Mouse (Mus musculus) lung, postnatal 36 days (tissue): ENCODE measurements at regions not wholly inside any gene's neighbourhood (a gene's known extent, or its start where the extent isn't known, plus 50 kb on each side); places are given as distances from the start of the nearest gene placed in this dataset.

Experiments used
- DNase-seq: peaks from one replicate; pipeline ENCODE4 v3.0.0; 2022; ENCODE audit warnings: mixed read lengths

DNA sequence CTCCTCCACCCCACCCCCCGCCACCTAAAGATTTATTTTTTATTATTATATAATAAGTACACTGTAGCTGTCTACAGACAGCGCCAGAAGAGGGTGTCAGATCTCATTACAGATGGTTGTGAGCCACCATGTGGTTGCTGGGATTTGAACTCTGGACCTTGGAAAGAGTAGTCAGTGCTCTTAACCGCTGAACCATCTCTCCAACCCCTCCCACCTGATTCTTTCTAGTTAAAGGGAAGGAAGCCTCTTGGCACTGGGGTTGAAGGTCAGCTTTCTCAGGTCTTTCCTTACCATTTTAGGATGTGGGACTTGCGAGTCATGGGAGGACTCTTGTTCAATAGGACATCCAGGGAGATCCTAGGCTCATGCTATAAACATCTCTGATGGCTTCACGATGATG, 54.7 kb downstream of the Hes1 start:
- no peak for DNase-seq

DNA sequence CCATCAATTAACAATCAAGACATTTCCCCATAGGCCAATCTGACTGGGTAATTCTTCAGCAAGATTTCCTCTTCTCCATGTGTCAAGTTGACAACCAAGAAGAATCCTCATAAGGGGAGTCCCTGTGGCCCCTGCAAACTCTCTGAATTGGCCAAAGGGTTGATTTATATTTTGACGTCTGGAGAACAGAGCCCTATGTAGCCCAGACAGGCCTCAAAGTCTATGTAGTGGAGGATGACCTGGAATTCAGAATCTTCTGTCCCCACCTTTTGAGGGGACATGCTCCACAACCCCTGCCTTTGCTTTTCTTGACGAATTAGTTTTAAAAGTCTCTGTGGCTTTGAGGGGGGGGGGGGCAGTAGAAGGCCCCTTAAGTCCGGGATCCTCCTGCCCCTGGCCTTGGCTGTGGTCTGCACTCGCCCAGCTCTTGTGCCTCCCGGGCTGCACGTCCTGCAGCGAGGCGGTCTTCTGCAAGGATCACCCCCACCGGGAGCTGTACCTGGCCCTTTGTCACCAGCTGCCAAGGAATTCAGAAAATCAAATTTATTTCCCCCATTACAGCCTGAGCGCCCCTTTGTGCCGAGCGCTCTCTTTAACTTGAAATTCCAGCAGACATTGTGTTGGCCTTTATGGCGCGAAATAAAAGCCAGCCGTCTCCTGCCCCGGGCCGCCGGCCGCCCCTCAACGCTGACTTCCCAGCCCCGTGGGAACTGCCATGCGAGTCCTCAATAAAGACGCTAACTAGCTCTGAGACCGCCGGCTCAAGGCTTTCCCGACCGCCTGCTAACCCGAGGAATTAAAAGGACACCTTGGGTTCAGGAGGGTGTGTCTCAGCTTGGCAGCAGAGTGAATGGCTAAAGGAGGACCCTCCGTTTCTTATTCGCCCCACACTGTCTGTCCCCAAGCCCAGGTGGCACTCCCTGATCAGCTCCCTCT, 56.4 kb downstream of the Hes1 start:
- no peak for DNase-seq

DNA sequence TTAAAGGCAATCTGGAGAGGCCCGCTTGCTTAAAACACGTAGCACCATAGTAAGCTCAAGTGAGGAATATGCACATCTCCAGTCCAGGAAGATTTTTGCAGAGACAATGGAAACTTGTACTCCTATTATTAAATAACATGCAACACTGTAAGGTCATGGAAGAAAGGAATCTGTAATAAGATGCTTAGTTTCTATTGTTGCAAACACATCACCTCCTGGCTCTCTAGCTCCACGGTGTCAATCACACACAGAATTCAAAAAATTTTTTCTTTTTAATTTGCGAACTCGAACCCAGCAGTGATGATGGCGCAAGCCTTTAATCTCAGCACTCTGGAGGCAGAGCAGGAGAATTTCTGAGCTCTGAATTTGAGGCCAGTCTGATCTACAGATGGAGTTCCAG, 57.4 kb downstream of the Hes1 start:
- DNase-seq: no peak

DNA sequence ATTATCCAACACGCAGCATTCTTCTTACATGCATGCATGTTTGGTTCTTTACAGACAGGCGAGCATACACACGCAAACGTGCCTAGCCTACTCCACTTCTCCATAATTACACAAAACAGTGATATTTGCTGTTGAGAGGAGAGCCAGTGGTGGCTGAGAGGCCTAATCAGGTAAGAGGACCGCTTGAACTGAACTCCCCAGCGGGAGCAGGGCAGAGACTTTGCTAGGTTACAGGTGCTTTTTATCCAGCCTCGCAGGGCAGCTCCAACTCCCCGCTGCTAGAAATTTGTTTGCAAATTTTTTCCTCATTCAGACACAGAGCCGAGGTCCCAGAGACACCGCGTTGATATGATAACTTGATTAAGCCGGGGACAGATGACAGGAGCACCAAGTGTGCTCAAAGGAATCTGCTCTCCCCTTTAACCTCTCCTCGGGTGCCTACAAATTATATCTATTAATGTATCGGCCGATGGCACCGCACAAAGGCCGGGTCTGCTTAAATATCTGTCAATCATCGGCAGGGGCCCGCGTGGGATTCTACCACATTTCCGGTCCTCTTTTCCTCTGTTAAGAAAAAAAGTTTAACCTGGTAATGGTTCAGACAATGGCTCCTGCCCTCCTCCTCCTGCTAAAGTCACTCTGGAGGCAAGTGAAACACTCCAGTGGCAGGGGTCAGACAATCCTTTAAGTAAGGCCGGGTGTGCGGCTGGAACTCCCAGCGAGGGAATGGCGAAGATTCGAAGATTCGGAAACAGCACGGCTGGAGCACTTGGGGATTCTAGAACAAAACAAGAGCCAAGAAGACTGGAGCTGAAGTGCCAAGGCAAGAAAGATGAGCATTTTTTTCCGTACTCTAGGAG, 58.3 kb downstream of the Hes1 start:
- DNase-seq: no peak

DNA sequence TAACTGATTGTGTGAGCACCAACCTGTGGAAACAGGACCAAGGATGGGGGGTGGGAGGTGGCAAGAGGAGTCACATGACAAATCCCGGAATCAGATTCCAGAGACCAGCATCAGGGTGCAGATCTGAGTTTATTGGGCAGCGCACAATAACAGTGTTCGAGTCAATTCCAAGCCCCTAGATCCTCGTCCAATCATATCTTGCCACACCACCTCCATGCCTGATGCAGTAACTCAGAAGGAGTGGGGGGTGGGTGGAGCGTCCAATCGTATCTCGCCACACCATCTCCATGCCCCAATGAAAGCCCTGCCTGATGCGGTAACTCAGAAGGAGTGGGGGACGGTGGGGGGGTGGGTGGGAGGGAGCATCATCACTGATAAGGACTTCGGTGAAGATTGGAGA, 62.8 kb downstream of the Hes1 start:
- DNase-seq: no peak

DNA sequence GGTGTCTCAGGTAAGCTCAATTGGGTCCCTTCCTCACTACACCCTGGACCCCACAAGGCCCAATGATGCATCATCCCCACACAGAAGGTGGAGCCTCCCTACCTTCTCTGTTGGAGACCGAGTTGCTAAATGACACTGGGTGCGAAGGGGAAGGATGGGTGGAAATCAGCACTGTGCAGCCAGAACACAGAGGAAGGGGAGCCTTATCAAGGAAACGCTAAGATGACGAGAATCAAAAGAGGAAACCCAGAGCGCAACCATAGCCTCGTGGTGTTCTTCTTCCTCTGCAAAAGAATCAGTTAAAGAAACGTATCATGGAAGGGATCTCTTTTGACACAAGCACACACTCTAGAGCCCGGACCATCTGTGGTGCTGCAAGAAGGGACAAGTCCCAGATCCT, 64.6 kb downstream of the Hes1 start:
- DNase-seq: no peak

DNA sequence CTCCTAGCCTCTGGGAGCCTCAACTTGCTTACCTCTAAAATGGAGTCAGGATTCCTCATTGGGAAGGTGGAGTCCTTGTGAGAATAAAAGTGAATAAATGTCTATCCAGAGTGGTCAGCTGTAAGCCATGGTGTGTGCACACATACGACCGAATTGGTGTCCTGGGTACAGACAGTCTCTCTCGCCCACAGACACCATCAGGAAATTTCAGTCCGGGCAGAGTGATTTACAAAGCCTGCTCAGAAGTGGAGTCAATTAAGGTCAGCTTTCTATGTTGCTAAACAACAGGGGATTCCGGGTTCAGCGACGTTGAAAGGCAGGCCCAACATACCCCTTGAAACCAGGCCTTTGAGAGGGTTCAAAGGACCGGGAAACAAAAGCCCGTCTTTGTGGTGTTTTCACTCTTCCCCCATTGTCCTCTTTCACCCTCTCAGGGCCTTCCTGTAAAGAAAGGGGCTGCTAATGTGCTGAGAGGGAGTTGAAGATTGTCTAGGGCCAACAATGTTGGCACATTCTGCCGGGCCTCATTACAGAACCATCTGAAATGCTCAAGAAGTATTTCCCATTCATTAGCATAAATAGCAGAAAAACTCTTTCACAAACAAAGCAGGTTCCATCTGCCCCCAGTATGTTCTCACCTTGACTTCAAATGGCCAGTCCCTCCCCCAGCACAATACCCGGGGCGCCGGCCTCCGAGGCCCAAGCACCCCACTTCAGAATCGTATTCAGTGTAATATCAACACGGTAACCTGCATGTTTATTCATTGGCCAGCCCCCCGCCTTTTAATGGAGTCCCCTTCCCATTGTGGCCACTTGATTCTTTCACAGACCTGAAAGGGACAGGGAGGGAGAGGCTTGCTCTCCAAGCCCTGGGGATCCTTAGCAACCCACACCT, 65.3 kb downstream of the Hes1 start:
- no peak for DNase-seq

DNA sequence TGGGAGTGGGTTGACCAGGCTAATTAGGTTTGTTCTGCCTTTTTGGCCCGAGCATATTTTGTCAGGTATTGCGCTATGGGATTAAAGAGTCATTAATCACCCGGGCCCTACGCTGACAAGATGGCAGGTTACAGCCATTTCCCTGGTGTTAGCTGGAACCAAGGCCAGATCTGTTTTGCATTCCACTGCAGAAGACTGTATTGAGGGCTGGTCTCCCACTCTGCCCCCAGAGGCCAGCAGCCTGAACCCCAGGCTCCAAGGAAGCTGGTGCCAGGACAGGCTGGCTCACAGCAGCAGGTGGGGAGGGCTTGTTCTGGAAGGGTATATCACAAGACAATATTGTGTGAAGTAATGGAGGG, 65.9 kb downstream of the Hes1 start:
- no peak for DNase-seq

DNA sequence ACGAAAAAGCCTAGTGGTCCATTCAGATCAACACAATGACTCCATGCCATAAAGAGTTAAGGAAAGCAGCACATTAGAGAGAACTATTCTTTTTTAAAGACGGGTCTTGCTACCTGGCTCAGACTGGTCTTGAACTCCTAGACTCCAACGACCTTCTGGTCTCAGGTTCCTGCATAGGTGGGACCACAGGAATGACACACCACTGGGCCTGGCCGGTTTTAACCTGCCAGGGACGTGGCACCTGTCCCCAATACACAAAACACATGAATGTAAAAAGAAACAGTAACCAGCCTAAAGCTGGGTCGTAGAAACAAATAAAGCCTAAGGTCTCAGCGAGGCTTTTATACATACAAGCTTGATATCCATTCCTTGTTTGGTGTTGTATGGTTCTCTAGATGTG, 67.9 kb downstream of the Hes1 start:
- DNase-seq: no peak

DNA sequence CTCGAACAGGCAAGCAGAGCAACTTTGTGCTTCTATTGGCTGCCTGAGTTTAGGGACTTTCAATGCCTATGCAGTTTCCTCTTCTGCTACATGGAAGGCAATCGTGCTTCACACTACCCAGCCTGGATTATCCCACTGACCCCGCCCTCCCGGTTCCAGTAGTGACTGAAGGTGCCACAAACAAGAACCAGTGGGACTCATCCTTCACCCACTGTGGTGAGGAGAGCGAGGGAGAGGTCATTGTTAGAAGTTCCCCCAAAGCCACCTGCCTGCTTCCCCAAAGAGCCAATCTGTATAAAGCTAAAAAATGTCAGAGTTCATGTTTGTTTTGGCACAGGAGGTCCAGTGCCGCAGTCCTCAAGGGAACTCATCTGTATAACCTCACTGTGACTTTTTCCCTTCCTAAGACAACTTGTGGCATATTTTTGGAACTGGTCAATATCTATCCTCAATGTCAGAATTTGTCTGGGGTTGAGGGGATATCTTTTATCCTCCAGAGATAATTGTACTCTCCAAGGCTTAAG, 70.5 kb downstream of the Hes1 start:
- DNase-seq: no peak

DNA sequence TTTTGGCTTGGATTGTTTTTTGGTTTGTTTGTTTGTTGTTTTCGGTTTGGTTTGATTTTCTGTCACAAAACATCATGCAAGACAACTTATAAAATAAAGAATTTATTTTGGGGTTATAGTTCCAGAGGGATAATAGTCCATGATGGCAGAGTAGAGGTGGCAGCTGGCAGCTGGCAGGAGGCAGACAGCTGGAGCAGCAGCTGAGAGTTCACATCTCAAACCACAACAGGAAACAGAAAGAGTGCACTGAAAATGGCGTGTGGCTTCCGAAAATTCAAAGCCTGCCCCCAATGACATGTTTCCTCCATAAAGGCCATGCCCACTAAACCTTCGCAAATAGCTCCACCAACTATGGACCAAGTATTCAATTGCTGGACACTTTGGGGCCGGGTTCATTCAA, 72.7 kb downstream of the Hes1 start:
- DNase-seq: no peak

DNA sequence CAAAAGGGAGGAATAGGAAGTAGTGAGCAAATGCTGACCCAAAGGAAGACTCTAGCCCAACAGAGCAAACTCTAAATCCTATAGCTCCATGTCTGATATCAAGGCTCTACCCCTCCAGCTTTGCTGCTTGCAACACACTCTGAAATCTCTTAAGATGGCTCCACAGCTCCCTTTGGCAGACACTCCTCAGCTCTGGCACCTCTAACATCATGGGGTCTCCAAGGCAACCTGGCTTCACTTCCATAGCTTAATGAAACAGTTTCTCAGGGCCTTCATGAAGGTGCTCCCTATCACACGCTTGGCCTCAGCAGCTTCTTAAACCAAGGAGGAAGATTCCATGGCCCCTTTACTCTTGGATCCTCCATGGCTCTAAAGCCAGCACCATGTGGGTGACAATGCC, 73.6 kb downstream of the Hes1 start:
- no peak for DNase-seq

DNA sequence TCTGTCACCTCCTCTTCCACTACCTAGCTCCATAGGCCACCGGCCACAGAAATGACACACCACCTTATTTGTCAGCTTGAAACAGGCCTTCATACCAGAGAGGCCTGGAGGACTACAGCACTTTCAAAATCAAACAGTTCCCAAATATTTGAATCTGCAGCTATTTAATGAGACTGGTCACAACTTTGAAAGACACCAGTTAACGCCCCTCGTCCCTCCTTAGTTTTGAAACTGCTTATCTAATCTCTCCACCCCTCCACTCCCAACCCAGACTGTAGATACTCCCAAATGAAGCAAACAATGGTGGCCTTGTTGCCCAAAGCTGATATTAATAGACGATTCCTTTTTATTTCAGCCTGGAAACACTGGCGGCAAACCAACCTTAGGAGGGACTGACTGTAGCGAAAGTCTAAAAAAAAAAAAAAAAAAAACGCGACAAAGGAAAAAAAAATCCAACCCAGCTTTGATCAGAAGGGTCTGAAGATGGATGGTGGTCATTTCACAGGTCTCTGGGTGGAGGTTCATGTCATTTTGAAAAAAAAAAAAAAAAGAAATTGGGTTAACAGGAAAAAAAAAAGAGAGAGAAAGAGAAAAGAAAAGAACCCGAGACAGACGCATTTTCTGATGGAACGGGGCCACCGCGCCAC, 80.8 kb downstream of the Hes1 start:
- no peak for DNase-seq

DNA sequence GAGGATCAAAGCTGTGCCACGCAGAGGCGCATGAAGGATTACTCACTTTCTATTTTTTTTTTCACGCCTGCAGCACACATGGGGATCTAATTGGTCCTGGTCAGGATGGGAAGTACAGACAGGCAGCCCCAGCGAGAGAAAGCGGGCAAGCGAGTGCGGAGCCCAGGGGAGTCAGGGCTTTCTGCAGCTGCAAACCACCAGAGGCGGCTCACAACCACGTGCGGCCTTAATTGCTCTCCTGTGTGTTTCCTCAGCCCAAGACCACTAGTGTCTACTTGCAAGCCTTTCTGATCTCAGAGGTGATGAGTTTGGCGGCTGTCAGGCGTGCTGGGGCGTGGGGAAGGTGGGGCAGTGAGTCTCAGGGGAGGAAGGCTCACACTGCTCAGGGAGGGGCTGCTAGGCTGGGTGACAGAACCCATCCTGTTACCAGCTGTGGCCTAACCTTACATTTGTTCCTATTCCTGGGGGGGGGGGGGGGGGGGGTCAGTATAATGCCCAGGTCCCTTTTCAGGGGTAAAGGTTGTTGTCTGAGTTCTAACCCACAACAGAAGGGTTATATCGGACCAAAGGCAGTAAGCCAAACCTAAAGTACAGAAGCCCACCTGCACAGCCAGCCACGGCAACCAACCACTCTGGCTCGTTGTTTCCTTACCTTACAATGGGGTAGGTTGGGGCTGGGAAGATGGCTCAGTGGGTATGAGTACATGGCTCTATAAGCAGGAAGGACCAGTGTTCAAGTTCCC, 81.5 kb downstream of the Hes1 start:
- no peak for DNase-seq

DNA sequence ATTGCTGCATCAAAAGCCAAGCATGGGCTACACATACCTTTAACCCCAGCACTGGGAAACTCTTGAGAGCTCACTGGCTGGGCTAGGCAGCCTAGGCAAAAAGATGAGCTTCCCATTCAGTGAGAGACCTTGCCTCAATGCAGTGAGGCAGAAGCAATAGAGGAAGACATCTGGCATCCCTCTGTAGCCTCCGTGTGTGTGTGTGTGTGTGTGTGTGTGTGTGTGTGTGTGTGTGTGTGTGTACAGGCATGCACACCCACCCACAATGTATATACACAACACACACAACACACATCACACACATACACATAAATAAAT, 82.0 kb downstream of the Hes1 start:
- DNase-seq: no peak

DNA sequence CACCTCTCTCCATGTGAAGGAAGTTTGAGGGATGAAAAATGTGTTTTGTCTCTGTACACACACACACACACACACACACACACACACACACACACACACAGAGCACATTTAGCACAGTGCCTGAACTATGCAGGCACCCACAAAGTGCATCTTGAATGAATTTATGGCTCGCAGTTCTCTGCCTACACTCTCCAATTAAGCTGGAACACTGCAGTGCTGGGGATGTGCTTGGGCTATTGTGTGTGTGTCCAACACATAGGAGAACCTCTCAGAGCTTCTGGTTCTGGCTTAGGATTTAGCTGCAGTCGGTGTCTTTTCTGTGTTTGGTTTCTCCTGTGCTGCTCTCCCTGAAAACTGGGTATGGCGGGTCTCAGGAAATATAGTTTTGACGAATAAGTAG, 83.1 kb downstream of the Hes1 start:
- no peak for DNase-seq

DNA sequence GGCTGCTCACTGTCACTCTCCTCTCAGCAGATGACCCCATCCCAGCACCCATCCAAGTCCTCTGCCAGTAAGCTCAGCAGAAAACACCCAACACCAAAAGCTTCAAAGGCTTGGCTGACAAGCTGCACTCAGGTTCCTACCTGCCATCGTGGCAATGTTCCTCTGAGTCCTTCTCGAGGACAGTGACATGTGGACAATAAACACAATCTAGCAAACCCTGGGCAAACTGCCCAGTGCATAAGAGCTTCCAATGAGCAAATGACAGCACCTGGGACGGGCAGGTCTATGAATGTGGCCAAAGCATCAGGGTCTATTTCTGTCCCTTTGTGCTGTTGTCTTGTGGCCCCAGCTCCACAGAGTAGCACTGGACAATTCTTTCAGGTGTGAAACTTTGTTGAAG, 86.9 kb downstream of the Hes1 start:
- no peak for DNase-seq

DNA sequence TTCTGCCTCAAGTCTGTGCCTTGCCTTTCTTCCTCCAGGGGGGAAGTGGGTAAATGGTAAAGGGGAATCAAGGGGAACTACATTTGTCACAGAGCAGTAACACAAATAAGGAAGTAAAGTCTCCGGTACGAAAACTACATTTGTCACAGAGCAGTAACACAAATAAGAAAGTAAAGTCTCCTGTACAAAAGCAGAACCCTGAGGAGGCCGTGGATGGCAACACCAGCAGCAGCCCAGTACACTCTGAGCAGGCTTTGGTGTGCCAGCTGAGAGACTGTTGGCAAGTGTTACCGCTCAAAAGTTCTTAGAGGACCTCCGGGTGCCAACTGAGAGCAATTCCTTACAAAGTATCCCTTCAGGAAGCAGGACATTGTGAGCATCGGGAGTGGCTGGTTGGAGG, 90.9 kb downstream of the Hes1 start:
- peak; percentile 23 for DNase-seq

DNA sequence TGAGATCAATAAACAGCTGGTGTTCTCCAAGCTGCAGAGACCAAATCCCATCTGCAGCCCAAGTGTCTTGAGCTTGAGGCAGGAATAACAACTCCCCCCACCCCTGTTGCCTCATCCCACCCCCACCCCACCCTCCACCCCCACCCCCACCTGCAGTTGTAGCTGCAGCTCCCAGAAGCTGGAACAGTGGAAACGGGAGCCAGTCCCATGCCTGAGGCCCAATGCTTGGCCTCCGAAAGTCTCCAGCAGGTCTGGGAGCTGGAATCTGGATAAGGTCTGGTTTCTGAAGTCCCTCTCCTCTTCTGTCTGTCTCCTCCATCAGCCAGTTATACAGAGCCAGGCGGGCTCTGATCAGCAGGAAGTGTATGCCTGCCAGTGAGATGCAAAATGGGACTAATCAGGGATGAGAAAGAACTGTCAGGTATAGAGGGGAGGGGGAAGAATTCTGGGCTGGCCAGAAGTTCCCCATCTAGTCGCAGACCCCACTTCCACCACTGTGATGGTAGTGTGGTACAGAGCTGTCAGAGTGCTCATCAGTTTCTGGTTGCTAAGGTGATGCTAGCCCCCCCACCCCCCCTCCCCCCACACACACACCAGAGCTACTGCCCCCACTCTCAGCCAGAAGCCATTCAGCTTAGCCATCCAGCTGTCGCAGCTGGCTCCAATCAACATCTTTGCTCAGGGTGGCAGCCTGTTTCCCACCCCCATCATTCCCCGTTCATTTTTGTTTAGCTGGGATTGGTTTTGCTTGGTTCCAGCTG, 91.5 kb downstream of the Hes1 start:
- no peak for DNase-seq

DNA sequence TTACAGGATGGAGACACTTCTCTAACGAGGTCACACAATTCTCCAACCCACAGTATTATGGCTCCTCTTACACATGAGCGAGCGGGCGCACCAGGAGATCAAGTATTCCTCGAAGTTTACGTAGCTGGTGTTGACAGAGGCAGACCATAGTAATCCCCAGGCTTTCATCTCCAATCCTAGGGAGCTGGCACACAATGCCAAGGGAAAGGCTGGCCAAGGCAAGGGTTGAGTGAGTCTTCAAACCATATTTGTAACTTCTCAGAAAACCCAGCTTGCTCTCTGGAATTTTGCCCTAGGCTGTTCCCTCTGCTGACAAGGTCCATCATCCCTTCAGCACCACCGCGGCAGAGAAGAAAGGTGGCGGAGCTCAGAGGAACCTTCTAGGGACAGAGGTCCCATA, 94.0 kb downstream of the Hes1 start:
- no peak for DNase-seq

DNA sequence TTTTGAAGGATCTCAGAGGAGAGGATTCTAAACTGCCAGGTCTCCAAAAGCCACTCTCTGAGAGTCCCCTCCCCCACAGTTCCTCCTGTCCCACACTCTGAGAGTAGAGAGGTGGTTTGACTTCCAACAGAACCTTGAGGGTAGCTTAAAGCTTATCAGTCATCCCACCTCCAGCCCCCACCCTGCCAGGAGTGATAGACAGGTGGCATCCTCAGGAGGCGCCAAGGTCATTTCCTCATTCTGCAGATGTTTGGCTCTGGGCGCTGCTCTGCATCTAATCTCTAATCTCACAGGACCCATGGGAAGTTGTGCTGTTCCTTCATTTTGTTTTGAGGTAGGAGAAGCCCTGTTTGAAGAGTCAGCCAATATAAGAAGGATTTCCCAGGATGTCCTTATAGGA, 96.2 kb downstream of the Hes1 start:
- DNase-seq: no peak
